Mouse (Mus musculus): Measurements from ENCODE around the gene Vps8.

The Vps8 gene

DNA sequence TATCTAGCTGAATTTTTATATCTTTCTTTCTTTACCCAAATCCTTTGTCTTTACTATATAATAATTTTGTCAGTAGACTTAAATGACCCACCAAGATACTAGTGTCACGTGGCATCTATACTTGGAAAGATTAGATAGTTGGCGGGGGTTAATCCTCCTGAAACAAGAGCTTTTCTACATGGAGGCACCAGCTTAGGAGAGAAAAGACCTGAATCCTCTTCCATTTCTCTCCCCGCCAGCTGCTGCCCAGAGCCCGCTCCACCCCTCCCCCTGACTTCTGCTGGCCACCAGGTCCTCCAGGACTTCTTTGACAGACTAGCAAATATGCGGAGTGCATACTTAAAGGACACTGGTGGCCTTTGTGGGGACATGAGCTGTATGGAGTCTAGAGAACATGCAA is 124.5 kb downstream of the Vps8 start:
- in situ Hi-C loops (cut with MboI, MseI), result no loop called here

GRCm38 (mm10) chr16:21549751-21550150 is 126.8 kb downstream of the Vps8 start:
- in situ Hi-C loops (cut with MboI, MseI), result no loop called here

GRCm38 (mm10) chr16:21550453-21550852 is 127.5 kb downstream of the Vps8 start:
- in situ Hi-C loops (cut with MboI, MseI), result no loop called here

DNA sequence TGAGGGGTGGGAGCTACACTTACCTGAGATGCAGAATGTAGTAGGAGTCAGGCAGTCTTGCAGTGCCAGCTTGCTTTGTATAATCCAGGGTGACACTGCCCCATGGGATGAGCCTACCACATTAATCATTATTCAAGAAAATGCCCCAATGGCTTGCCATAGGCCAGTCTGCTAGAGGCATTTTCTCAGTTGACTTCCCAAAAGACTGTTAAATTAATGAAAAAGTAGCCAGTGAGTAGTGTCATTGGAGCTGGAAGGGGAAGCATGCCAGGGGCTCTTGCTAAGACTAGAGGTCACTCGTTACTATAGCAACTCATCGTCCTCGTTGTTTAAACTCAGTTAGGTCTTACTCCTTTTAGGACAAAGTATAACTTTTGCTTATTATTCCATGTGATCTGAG is 130.6 kb downstream of the Vps8 start:
- in situ Hi-C loops (cut with MboI, MseI), result no loop called here

DNA sequence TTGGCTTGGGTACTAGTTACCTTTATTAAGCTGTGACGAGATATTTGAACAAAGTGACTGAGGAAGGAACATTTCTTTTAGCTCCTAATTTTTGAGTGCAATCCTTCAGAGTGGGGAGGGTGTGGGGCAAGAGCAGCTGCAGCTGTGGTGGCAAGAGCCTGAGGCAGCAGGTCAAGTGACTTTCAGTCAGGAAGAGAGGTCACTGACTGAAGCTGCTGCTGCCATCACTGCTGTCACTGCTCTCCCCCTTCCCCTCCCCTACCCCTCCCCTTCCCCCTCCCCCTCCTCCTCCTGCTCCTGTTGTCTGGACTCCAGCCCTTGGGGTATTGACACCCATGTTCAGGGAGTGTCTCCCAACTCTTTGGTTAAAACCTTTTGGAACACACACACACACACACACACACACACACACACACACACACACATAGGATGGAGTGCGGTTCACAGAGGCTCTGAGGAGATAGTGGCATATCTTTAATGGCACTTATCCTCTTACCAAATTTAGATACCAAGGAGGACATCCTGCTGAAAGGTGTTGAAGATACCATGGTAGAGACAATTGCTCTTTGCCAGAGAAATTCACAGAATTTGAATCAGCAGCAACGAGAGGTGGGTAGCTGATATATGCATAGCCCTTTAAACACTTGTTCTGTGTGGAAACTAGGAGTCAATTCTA is 139.8 kb downstream of the Vps8 start:
- in situ Hi-C loops (cut with MboI, MseI), result no loop called here

GRCm38 (mm10) chr16:21563322-21563721 is 140.4 kb downstream of the Vps8 start:
- in situ Hi-C loops (cut with MboI, MseI), result no loop called here

GRCm38 (mm10) chr16:21567093-21567492 is 144.2 kb downstream of the Vps8 start:
- in situ Hi-C loops (cut with MboI, MseI), result no loop called here

DNA sequence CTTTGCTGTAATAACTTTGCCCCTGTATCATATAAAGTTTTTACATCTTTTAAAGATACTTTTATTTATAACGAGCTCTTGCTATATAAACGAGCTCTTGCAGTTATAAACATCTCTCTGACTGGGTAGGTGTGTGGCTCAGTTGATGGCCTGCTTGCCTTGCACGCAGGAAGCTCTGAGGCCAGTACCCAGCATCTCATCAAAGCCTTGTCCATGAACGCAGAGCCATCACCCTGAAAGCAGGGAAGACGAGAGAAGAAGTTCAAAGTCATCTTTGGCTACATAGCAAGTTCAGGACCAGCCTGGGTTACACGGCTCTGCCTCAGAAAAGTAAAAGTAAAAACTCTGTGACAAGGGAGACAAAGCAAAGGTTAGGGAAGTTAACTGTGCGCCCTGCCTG is 147.0 kb downstream of the Vps8 start:
- in situ Hi-C loops (cut with MboI, MseI), result no loop called here

DNA sequence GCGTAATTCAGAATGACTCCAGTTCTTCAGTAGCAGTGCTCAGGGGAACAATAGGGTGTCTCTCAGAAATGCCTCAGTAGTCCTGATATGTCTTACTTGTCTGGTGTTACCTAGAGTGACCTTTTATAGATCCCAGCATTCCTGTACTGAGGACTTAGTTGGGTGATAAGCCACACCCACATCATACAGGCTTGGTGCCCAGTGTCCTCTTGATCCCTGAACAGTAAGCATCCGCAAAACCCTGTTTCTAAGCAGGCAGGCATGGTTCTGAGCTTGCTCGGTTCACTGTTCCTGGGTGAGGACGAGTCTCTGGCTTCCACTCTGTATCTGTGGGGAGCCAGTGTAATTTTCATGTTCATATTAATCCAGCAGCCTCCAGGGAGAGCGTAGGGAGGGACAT is 147.9 kb downstream of the Vps8 start:
- in situ Hi-C loops (cut with MboI, MseI), result no loop called here

- in situ Hi-C loops (cut with MboI, MseI), result loop anchor here (5.0 to 25.0 kb wide), 2 partner anchors 209 to 786 kb away; no protein-coding TSS in a partner anchor
Measured at GRCm38 (mm10) chr16:21576000-21576420, 153.1 kb downstream of the Vps8 start.

DNA sequence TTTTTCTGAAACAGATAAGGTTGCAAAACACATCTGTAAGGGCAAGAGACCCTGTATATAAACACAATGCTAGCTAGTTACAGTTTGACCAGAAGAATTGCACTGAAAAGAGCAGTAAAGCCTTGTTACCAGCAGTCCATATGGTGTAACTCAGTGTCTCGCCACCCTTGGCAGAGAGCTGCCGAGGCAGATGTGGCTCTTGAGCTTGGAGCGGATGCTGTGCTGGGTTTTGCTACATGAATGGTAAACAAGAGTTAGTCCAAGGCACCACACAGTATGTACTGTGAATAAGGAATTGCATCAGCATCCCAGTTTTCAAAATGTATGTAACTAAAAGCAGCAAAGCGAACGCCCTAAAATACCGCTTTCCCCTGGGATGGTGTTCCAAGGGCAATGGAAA is 166.2 kb downstream of the Vps8 start:
- in situ Hi-C loops (cut with MboI, MseI), result loop anchor here (25.0 kb wide), 1 partner anchor 773 kb away; no protein-coding TSS in a partner anchor

DNA sequence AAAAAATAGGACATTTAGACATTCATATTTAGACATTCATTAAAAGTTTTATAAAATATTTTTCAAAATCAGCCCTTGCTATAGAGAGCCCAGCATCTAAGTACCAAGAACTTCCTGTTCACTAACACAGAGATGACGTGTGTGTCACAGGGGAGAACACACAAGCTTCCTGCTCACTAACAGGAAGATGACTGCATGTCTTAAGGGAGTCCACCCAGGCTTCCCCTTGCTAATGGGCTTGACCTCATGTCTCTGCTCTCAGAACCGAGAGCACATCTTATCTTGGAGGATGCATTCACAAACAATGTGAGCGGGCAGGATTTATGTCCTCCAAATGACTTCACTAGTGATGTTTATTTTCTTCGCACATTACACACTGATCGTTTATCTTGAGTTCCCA is 167.9 kb downstream of the Vps8 start:
- in situ Hi-C loops (cut with MboI, MseI), result loop anchor here (25.0 kb wide), 1 partner anchor 771 kb away; no protein-coding TSS in a partner anchor

DNA sequence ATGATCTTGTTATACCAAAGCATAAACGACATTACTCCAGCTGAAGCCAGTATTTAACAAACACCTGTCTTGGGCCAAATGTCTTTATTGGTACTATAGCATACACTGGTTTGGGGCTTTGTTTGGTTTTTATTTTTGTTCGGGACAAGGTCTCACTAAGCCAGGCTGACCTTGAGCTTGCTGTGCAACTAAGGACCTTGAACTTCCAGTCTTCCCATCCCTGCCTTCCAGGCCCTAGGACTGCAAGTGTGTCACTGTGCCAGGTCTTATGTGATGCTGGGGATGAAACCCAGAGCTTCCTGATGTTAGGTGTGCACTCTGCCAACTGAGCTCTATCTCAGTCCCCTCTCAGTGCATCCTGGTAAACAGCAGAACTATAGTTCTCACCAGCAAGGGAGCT is 168.6 kb downstream of the Vps8 start:
- in situ Hi-C loops (cut with MboI, MseI), result loop anchor here (25.0 kb wide), 1 partner anchor 771 kb away; no protein-coding TSS in a partner anchor

GRCm38 (mm10) chr16:21595539-21595938 is 172.6 kb downstream of the Vps8 start:
- in situ Hi-C loops (cut with MboI, MseI), result loop anchor here (25.0 kb wide), 1 partner anchor 767 kb away; no protein-coding TSS in a partner anchor

GRCm38 (mm10) chr16:21604354-21604753 is 181.4 kb downstream of the Vps8 start:
- in situ Hi-C loops (cut with MboI, MseI), result no loop called here

- in situ Hi-C loops (cut with MboI, MseI), result no loop called here
Measured at GRCm38 (mm10) chr16:21606249-21607020, 183.5 kb downstream of the Vps8 start.

GRCm38 (mm10) chr16:21607021-21607650 is 184.2 kb downstream of the Vps8 start:
- in situ Hi-C loops (cut with MboI, MseI), result no loop called here

- in situ Hi-C loops (cut with MboI, MseI), result no loop called here
Measured at GRCm38 (mm10) chr16:21607651-21608040, 184.7 kb downstream of the Vps8 start.

DNA sequence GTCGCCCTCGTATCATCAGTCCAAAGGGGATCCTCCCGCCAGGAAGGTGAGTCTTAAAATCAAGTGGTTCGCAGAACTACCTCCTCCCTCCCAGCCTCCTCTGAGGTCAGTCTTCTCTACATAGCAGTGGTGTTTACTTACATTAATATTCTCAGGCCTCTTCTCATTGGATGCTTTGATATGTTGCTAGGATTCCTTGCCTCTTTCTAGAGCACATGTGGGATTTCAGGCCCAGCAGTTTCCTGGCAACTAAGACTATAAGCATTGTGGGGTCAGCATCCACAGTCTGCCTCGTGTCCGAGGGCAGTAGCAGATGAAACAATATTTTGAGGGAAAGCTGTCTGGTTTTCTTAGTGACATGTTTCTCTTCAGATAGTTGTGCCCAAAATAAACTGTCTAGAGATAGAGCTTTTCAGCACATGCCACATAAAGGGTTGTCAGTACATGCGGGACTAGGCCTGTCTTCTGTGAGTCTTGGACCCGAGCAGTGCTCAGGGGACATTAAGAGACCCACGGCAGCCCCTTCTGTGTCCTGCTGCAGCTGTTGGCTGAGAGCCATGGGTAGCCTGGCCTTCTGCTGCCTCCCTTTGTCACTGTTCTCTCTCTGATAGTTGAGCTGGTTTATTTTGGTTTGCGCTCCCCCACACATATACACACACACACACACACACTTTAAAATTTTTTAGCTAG is 185.4 kb downstream of the Vps8 start:
- in situ Hi-C loops (cut with MboI, MseI), result no loop called here

DNA sequence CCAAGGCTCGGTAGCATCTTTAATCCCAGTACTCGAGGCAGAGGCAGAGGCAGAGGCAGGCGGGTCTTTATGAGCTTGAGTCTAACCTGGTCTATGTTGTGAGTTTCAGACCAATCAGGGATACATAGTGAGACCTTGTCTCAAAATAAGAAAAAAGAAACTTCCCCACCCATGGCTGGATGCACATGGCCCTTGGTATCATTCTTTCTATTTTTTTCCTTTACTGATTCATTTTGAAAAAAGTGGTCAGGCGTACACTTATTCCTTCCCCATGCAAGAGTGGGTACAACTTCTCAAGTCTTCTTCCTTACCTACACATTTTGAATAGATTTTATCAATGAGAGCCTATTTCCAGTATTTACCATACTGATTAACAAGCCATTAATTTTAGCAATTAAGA is 187.6 kb downstream of the Vps8 start:
- in situ Hi-C loops (cut with MboI, MseI), result no loop called here

- in situ Hi-C loops (cut with MboI, MseI), result no loop called here
Measured at GRCm38 (mm10) chr16:21615802-21616201, 192.9 kb downstream of the Vps8 start.

DNA sequence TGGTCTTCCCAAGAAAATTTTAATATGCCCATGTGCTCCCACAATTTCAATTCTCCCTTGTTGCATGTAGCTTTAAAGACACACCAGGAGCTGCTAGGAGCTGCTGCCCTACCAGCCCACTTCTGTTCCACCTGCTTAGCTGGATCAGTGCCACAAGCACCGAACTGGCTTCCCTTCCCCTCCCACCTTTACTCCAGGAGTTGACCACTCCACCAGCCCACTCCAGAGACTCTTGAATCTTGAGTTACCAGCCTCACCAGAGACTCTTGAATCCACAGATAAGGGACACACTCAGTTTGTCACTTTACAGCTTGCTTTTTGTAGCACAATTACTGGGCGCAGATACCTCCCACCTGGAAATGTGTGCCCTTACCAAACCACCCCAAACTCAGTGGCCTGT is 197.7 kb downstream of the Vps8 start:
- in situ Hi-C loops (cut with MboI, MseI), result no loop called here
